Mouse (Mus musculus) erythroblast, embryonic 14.5 days (primary cell): Measurements from ENCODE around the gene Setd7.

Experiments
- GATA1 ChIP-seq: IDR thresholded peaks from 2 replicates; pipeline ENCODE4 v1.6.1; 2012; ENCODE audit warnings: low read length, inconsistent platforms, mixed read lengths
- TAL1 ChIP-seq: IDR thresholded peaks from 3 replicates; pipeline ENCODE4 v1.6.1; 2012; ENCODE audit warnings: low read length, inconsistent platforms, mixed read lengths

GRCm38 (mm10) chr3:51505465-51505864, 55.2 kb downstream of the Setd7 start:
- no peak for TF ChIP-seq GATA1
- TF ChIP-seq TAL1, result no peak
